Mouse (Mus musculus) common myeloid progenitor, adult 5-6 weeks (primary cell): ENCODE results near the gene Gm10135. TPM values are rescaled to one million over a fixed set of nuclear protein-coding genes. Genes with fewer than 3 reads are reported as not detected.
"Not testable (repeated sequence)": the region's sequence is repeated elsewhere in the genome, so short reads cannot be mapped to it uniquely, and the experiment has no call there.

Experiments used
- ATAC-seq: replicated peaks from 2 replicates; pipeline ENCODE4 v1.8.0; 2016; ENCODE audit warnings: low read depth, mild to moderate bottlenecking, moderate TSS enrichment, inconsistent platforms; ENCODE audit not compliant: poor library complexity, severe bottlenecking
- total RNA-seq: library from RNA; stranded (forward); fragments of 200-1000, 187-1606 nt; gene quantifications from 2 replicates; pipeline ENCODE4 v1.2.3, GENCODE M21; 2017

Gm10135 gene
- total RNA-seq, 1 experiment from 2014 or later = not detected

GRCm38 (mm10) chr5:72972435-72972834, 2.1 kb downstream of the Gm10135 start:
- no peak for ATAC-seq

- ATAC-seq = no peak
These were observed 8.8 kb downstream of the Gm10135 start for GRCm38 (mm10) chr5:72965706-72966105.

GRCm38 (mm10) chr5:72960096-72960495, 14.4 kb downstream of the Gm10135 start:
- no peak for ATAC-seq

GRCm38 (mm10) chr5:72957281-72957680, 17.2 kb downstream of the Gm10135 start:
- ATAC-seq = no peak

- no peak for ATAC-seq
These were observed 20.4 kb downstream of the Gm10135 start for GRCm38 (mm10) chr5:72953996-72954604.

GRCm38 (mm10) chr5:72950252-72950651, 24.2 kb downstream of the Gm10135 start:
- ATAC-seq = no peak

- no peak for ATAC-seq
These were observed 26.4 kb downstream of the Gm10135 start for GRCm38 (mm10) chr5:72948136-72948535.

GRCm38 (mm10) chr5:72940906-72941432, 33.5 kb downstream of the Gm10135 start:
- no peak for ATAC-seq

- no peak for ATAC-seq
These were observed 35.2 kb downstream of the Gm10135 start for GRCm38 (mm10) chr5:72939311-72939710.

GRCm38 (mm10) chr5:72938421-72938820, 36.1 kb downstream of the Gm10135 start:
- not testable (repeated sequence) for ATAC-seq

GRCm38 (mm10) chr5:72933026-72933675, 41.4 kb downstream of the Gm10135 start:
- ATAC-seq = no peak

GRCm38 (mm10) chr5:72927074-72927473, 47.4 kb downstream of the Gm10135 start:
- no peak for ATAC-seq

- no peak for ATAC-seq
These were observed 51.7 kb downstream of the Gm10135 start for GRCm38 (mm10) chr5:72922796-72923195.

- no peak for ATAC-seq
These were observed 53.3 kb downstream of the Gm10135 start for GRCm38 (mm10) chr5:72921171-72921570.

GRCm38 (mm10) chr5:72920416-72920815, 54.1 kb downstream of the Gm10135 start:
- ATAC-seq = no peak

- no peak for ATAC-seq
These were observed 57.7 kb downstream of the Gm10135 start for GRCm38 (mm10) chr5:72916851-72917250.

GRCm38 (mm10) chr5:72916048-72916447, 58.5 kb downstream of the Gm10135 start:
- no peak for ATAC-seq

Other genes starting within 250 kb of the Gm10135 start
- 2.5 and 3.1 TPM in 2 replicates for gene Txk, start 221.9 kb downstream of the Gm10135 start, total RNA-seq
- 47.5 and 57.8 TPM in 2 replicates for gene Tec, start 106.2 kb downstream of the Gm10135 start, total RNA-seq
- 44.3 and 58.4 TPM in 2 replicates for gene Slain2, start 60.4 kb downstream of the Gm10135 start, total RNA-seq
- not detected in 2 replicates for gene Slc10a4, start 32.2 kb upstream of the Gm10135 start, total RNA-seq